Mouse (Mus musculus): ENCODE measurements around the gene Cd2.

Gene Cd2

DNA sequence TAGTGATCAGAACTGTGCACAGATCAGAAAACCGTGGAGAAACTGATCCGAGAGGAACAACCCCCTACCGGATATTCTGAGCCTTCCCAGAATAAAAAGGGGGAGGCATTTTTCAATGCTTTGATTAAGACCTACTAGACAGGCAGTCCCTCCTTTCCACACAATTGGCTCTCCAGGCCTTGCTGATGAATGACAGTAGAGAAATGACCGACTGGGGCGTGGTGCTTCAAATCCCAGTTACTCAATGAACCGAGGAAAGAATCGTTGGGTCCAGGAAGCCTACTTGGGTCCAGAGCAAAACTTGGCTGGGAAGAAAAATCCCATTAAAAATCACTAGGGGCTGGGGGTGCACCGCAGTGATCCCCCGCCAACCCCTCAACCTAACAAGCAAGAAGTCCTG lies 57.5 kb downstream of the Cd2 start:
- no peak for DNase-seq (ENCODE audit: inconsistent ontology term)

DNA sequence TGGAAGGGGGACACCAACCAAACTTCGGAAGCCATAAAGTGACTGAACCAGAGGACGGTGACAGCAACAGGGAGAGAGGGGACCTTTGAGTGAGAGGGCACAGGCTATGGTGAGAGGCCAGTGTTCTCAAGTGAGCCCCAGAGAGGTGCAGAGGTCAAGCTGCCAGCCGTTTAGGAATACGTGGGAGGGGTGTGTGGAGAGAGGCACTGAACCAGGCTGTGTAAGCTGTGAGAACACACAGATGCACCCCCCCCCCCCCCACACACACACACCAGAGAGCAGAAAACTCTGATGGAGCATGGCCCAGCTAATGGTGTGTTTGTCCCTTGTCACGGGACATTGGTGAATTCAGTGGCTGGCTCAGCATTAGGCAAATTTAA lies 58.2 kb downstream of the Cd2 start:
- no peak for DNase-seq (ENCODE audit: inconsistent ontology term)

DNA sequence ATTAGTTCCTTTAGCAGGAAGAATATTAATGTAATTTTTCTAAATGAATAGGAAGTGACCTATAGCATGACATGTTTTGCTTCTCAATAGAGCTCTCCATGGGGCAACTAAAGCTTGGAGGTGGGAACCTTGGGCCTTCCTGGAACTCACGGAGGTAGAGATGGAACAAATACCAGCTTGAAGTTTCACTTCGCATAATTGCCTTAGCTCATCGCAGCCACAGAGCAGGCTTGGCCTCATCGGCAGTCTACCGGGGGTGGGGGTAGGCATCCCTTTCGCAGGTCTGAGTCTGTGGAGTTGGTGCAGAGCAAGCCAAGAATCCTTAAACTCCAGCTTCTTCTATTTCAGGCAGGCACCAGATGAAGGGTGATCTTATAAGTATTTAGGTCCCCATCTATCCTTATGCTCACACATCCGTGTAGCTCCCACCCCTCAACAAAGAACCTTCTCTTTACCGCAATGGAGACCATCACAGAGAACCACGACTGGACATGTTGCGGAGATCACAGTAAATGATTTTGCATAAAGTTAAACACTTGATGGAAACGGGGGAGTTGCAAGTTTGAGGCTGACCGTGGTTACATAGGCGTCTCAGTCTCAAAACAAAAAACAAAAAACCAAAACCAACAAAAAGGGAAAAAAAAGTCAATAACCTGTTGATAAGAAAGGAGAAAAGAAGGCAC lies 58.7 kb downstream of the Cd2 start:
- DNase-seq (ENCODE audit: inconsistent ontology term): no peak

DNA sequence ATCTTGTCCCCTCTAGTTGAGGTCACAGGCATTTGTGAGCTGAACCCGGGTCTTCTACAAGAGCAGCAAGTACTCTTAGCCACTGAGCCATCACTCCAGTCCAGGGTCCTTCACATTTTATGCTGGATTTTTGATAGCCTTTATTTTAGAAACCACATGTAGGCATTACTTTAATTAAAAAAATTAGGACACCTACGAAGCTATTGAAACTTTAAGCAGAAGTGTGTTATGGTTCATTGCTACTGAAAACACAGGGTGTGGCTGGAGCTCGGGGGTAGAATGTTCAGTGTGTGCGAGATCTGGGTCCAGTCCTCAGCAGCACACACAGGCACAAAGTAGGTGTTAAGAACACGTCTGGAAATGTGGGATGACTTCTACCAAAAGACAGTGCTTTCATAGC lies 59.7 kb downstream of the Cd2 start:
- no peak for DNase-seq (ENCODE audit: inconsistent ontology term)

All from Muller cell, postnatal 12 days (primary cell).